Comparison of ENCODE assay signal across 35 mouse cellular contexts in genomic region chr10:84654029-84654428, GRCm38 (mm10).
"Had no signal": no experiment of that assay in that cellular context is flagged by ENCODE, and none has a peak within 500 bp of the region (broad histone marks: within the 10 kb centered on the region; RNA-seq: fewer than 3 reads in every experiment).

No protein-coding gene starts in this region.

- H3K9me3 ChIP-seq: heart, embryonic 10.5 days; heart, embryonic 12.5 days; heart, embryonic 13.5 days; heart, embryonic 15.5 days; hindbrain, embryonic 10.5 days; hindbrain, embryonic 12.5 days; hindbrain, embryonic 13.5 days; hindbrain, embryonic 15.5 days; intestine, embryonic 15.5 days; kidney, embryonic 15.5 days had no signal

- DNase-seq: heart, postnatal 14 days; heart, postnatal 36 days; heart, postnatal 4 days; kidney, adult 11 months; kidney, adult 18-20 months; kidney, adult 2 months; kidney, adult 8-10 months; kidney, adult 9 months; kidney, postnatal 10 days; kidney, postnatal 14 days; kidney, postnatal 25 days; kidney, postnatal 36 days; kidney, postnatal 4 days; layer of hippocampus, adult 9-11 months; layer of hippocampus, postnatal 36 days had no signal

- H3K27me3 ChIP-seq: heart, embryonic 12.5 days; heart, embryonic 13.5 days; heart, embryonic 15.5 days; hindbrain, embryonic 12.5 days; hindbrain, embryonic 13.5 days; hindbrain, embryonic 15.5 days; intestine, embryonic 15.5 days; kidney, embryonic 15.5 days had no signal

- H3K4me1 ChIP-seq: heart, embryonic 10.5 days; intestine, embryonic 15.5 days had no signal

- H3K9ac ChIP-seq: heart, embryonic 13.5 days; heart, embryonic 15.5 days; hindbrain, embryonic 12.5 days; hindbrain, embryonic 13.5 days; hindbrain, embryonic 14.5 days; hindbrain, embryonic 15.5 days; intestine, embryonic 15.5 days; kidney, embryonic 15.5 days had no signal

- H3K4me3 ChIP-seq: heart, embryonic 10.5 days; heart, embryonic 12.5 days; heart, embryonic 13.5 days; heart, embryonic 15.5 days; hindbrain, embryonic 10.5 days; hindbrain, embryonic 12.5 days; hindbrain, embryonic 13.5 days; hindbrain, embryonic 15.5 days; intestine, embryonic 15.5 days; kidney, embryonic 15.5 days; layer of hippocampus, adult 2 months; left cerebral cortex, adult 2 months had no signal

- H3K27ac ChIP-seq: heart, embryonic 10.5 days; heart, embryonic 13.5 days; heart, embryonic 15.5 days; hindbrain, embryonic 10.5 days; hindbrain, embryonic 12.5 days; hindbrain, embryonic 13.5 days; hindbrain, embryonic 14.5 days; hindbrain, embryonic 15.5 days; hindbrain, postnatal 0 days; intestine, embryonic 15.5 days; kidney, embryonic 15.5 days; kidney, postnatal 0 days; layer of hippocampus, adult 2 months; left cerebral cortex, adult 2 months had no signal

- H3K4me2 ChIP-seq: heart, embryonic 11.5 days; heart, embryonic 12.5 days; heart, embryonic 13.5 days; heart, embryonic 15.5 days; hindbrain, embryonic 12.5 days; hindbrain, embryonic 13.5 days; hindbrain, embryonic 14.5 days; hindbrain, embryonic 15.5 days; intestine, embryonic 15.5 days; kidney, embryonic 15.5 days had no signal

- ATAC-seq: hindbrain, embryonic 16.5 days; hindbrain, postnatal 0 days; inflammation-experienced regulatory T-cells, adult 6 months; intestine, embryonic 15.5 days; intestine, embryonic 16.5 days; intestine, postnatal 0 days had no signal
